Mouse (Mus musculus): Measurements from ENCODE around the gene Tmem88b. TPM values are rescaled to one million over a fixed set of nuclear protein-coding genes. Genes with fewer than 3 reads are reported as not detected.

Tmem88b gene
- polyA plus RNA-seq, 1 experiment from 2014 or later: 0.05 TPM

GRCm38 (mm10) chr4:155817533-155817932, 31.9 kb upstream of the Tmem88b start:
- ATAC-seq: no peak
- in situ Hi-C loops (cut with MboI; ENCODE audit: low pct_unique_long_range_greater_than_20kb): no loop called here
- no peaks in the 10 kb centered on the region for H3K27me3 ChIP-seq
- ChIA-PET CTCF (no interaction called here), POLR2A (no interaction called here)
- no peak for DNase-seq (ENCODE audit: low read depth, low spot score)
- no peak for TF ChIP-seq CTCF (IDR thresholded peaks at IDR 0.05)

GRCm38 (mm10) chr4:155812665-155813181, 27.0 kb upstream of the Tmem88b start:
- no peaks in the 10 kb centered on the region for H3K27me3 ChIP-seq
- ChIA-PET CTCF (interaction anchor here (1.4 to 1.5 kb wide), 2 partner anchors 9 to 12 kb away, joined by 3 to 4 read pairs; no protein-coding TSS in a partner anchor), POLR2A (interaction anchor here (0.7 to 1.0 kb wide), 3 partner anchors 9 to 12 kb away, joined by 3 to 4 read pairs (median 3); no protein-coding TSS in a partner anchor)
- TF ChIP-seq CTCF (IDR thresholded peaks at IDR 0.05): no peak
- in situ Hi-C loops (cut with MboI; ENCODE audit: low pct_unique_long_range_greater_than_20kb): no loop called here
- DNase-seq (ENCODE audit: low read depth, low spot score) (no peak), ATAC-seq (no peak)

- CTCF ChIA-PET: interaction anchor here (1.4 to 1.6 kb wide), 2 partner anchors 9 kb away, joined by 3 to 4 read pairs; partner anchors contain the start of gene Mrpl20
- POLR2A ChIA-PET: interaction anchor here (0.7 to 1.0 kb wide), 2 partner anchors 8 to 12 kb away, joined by 3 to 4 read pairs; no protein-coding TSS in a partner anchor
- TF ChIP-seq CTCF (IDR thresholded peaks at IDR 0.05): no peak
- in situ Hi-C loops (cut with MboI; ENCODE audit: low pct_unique_long_range_greater_than_20kb): no loop called here
- peak; percentile 80 for DNase-seq (ENCODE audit: low read depth, low spot score)
- ATAC-seq: peak; percentile 92
- H3K27me3 ChIP-seq: no peaks in the 10 kb centered on the region
These were observed 26.4 kb upstream of the Tmem88b start, which contains the start of gene Ccnl2 for GRCm38 (mm10) chr4:155811929-155812664. TSS of gene Ccnl2 (plus strand) at chr4:155812489.

- TF ChIP-seq CTCF (IDR thresholded peaks at IDR 0.05): no peak
- no peak for DNase-seq (ENCODE audit: low read depth, low spot score)
- H3K27me3 ChIP-seq: no peaks in the 10 kb centered on the region
- ATAC-seq: no peak
- CTCF ChIA-PET: no interaction called here
- in situ Hi-C loops (cut with MboI; ENCODE audit: low pct_unique_long_range_greater_than_20kb): no loop called here
- POLR2A ChIA-PET: no interaction called here
These were observed 22.2 kb upstream of the Tmem88b start for GRCm38 (mm10) chr4:155807841-155808240.

GRCm38 (mm10) chr4:155803340-155804041, 17.8 kb upstream of the Tmem88b start:
- ATAC-seq (peak; percentile 51), DNase-seq (ENCODE audit: low read depth, low spot score) (peak; percentile 56)
- in situ Hi-C loops (cut with MboI; ENCODE audit: low pct_unique_long_range_greater_than_20kb): no loop called here
- POLR2A ChIA-PET: interaction anchor here (1.1 kb wide), 1 partner anchor 9 kb away, joined by 3 read pairs; the partner anchor contains the start of gene Ccnl2
- H3K27me3 ChIP-seq: no peaks in the 10 kb centered on the region
- CTCF ChIA-PET: interaction anchor here (1.1 to 1.4 kb wide), 4 partner anchors 7 to 23 kb away, joined by 3 to 4 read pairs (median 4); no protein-coding TSS in a partner anchor
- no peak for TF ChIP-seq CTCF (IDR thresholded peaks at IDR 0.05)

GRCm38 (mm10) chr4:155802741-155803339, 17.2 kb upstream of the Tmem88b start, which contains the start of gene Mrpl20:
TSS of gene Mrpl20 (plus strand) at chr4:155802878.
- in situ Hi-C loops (cut with MboI; ENCODE audit: low pct_unique_long_range_greater_than_20kb): no loop called here
- TF ChIP-seq CTCF (IDR thresholded peaks at IDR 0.05): no peak
- DNase-seq (ENCODE audit: low read depth, low spot score) (peak; percentile 30), ATAC-seq (peak; percentile 47)
- no peaks in the 10 kb centered on the region for H3K27me3 ChIP-seq
- ChIA-PET CTCF (interaction anchor here (1.1 to 1.4 kb wide), 4 partner anchors 8 to 23 kb away, joined by 3 to 4 read pairs (median 4); no protein-coding TSS in a partner anchor), POLR2A (interaction anchor here (0.7 kb wide), 1 partner anchor 41 kb away, joined by 3 read pairs; no protein-coding TSS in a partner anchor)

GRCm38 (mm10) chr4:155802075-155802474, 16.4 kb upstream of the Tmem88b start:
- no peak for TF ChIP-seq CTCF (IDR thresholded peaks at IDR 0.05)
- H3K27me3 ChIP-seq: no peaks in the 10 kb centered on the region
- in situ Hi-C loops (cut with MboI; ENCODE audit: low pct_unique_long_range_greater_than_20kb): no loop called here
- no peak for DNase-seq (ENCODE audit: low read depth, low spot score)
- POLR2A ChIA-PET: interaction anchor here (0.7 kb wide), 1 partner anchor 41 kb away, joined by 3 read pairs; no protein-coding TSS in a partner anchor
- ATAC-seq: no peak
- CTCF ChIA-PET: interaction anchor here (1.3 to 1.4 kb wide), 3 partner anchors 8 to 22 kb away, joined by 4 read pairs; no protein-coding TSS in a partner anchor

GRCm38 (mm10) chr4:155793730-155794129, 8.1 kb upstream of the Tmem88b start:
- DNase-seq (ENCODE audit: low read depth, low spot score) (no peak), ATAC-seq (no peak)
- ChIA-PET CTCF (interaction anchor here (1.5 kb wide), 1 partner anchor 9 kb away, joined by 4 read pairs; the partner anchor contains the start of gene Mrpl20), POLR2A (no interaction called here)
- peaks cover 4% of the 10 kb centered on the region for H3K27me3 ChIP-seq
- in situ Hi-C loops (cut with MboI; ENCODE audit: low pct_unique_long_range_greater_than_20kb): no loop called here
- no peak for TF ChIP-seq CTCF (IDR thresholded peaks at IDR 0.05)

- DNase-seq (ENCODE audit: low read depth, low spot score): no peak
- ChIA-PET POLR2A (no interaction called here), CTCF (no interaction called here)
- in situ Hi-C loops (cut with MboI; ENCODE audit: low pct_unique_long_range_greater_than_20kb): no loop called here
- no peaks in the 10 kb centered on the region for H3K27me3 ChIP-seq
- no peak for ATAC-seq
- TF ChIP-seq CTCF (IDR thresholded peaks at IDR 0.05): no peak
These were observed 5.7 kb upstream of the Tmem88b start for GRCm38 (mm10) chr4:155791240-155791933.
